Mouse (Mus musculus): ENCODE data around the gene Iqgap1.

DNA sequence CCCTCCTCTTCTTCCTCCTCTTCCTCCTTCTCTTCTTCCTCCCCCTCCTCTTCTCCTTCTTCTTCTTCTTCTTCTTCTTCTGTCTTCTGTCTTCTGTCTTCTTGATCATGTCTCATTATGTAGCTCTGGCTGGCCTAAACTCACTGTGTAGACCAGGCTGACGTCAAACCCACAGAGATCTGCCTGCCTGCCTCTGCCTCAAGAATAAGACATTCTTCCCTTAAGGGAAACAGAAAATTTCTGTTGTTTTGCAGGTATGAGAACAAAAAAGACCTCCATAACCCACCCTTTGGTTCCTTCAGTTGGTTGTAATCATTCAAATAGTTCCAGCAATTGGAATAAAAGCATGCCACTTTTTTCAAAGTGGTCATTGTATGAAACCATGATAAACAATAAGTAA lies 38.4 kb upstream of the Iqgap1 start:
- no peak for TF ChIP-seq POLR2A (IDR thresholded peaks at IDR 0.05; ENCODE audit: borderline replicate concordance, low read depth, low read length)
- no peak for TF ChIP-seq CTCF (IDR thresholded peaks at IDR 0.05; ENCODE audit: low read depth, low read length)
